Mouse (Mus musculus) spleen, postnatal 14 days (tissue): ENCODE measurements around the gene Usp50.

Source experiments
- DNase-seq, 2 experiments: peaks; one replicate each; pipeline ENCODE4 v3.0.0; 2021 to 2022; ENCODE audit warnings: low spot score in 2 of 2

Usp50 gene

DNA sequence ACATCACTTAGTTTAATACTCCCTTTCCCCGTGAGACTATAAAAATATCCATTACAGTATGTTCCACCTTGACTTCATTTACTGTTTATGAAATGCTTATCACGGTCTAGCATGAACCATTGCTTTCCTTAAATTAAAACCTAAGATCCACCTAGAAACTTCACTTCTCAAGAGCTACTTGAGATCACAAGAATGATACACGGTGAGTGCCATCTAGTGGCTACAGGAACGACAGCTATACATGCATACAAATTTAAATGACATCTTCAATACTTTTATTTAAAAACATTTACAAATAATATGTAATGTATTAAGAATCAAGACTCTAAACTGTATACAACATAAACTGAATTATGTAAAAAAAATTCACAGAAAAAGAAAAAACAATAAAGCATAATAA lies 119.8 kb downstream of the Usp50 start:
- DNase-seq, result no peak
